ENCODE assay signal across 13 mouse cellular contexts in the genomic region with DNA sequence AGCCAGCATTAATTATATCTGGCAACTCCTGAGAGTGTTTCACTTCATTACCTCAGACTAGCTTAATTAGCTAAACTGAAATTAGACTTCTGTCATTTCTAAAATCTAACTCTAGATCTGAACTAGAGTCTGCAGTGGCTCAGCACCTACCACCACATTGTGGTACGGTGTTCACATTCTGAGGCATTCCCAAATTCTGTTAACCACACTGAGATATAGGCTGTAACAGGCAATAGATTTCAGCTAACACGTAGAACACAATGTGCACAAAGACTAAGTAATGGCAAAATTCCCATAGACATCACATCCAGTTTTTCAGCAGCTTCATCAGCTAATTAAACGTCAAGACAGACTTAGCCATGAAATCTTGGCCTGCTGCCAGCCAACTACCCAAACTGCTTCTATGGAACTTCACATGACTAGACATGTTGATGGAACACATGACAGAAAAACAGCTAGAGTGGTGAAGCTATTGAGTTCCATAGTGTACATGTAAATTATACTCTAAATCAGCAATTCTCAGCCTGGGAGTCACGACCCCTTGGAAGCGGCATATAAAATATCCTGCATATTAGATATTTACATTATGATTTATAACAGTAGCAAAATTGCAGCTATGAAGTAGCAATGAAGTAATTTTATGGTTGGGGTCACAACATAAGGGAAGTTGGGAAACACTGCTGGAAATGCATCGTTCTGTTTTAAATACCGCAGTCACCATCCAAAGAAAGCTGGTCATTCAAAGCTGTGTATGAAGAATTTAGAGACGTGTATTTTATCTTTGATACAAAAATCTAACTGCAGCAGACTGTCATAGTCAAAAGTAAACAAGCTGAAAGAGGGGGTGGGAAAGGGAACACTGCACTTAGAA.
DNase-seq lines count a peak whose midpoint lies in the region; ATAC-seq and TF ChIP-seq lines count a peak whose summit lies in the region.
"Had no signal": no experiment of that assay in that cellular context is flagged by ENCODE, and none has a peak within 500 bp of the region (broad histone marks: within the 10 kb centered on the region; RNA-seq: fewer than 3 reads in every experiment).

No protein-coding gene starts in this region.

- H3K27ac ChIP-seq in hindbrain, embryonic 15.5 days (replicated peaks): peak overlapping the region; percentile 46
- H3K27ac ChIP-seq in hindbrain, embryonic 11.5 days (ENCODE audit: low read depth, low read length): no peak overlapping the region
- H3K27ac ChIP-seq in midbrain, postnatal 0 days (ENCODE audit: low read depth, low read length): no peak overlapping the region
- no peak overlapping the region for H3K27ac ChIP-seq in midbrain, embryonic 10.5 days (replicated peaks)
- 0 out of 2 replicates have a peak overlapping the region, but pooled peaks have one; percentile 44 for H3K27ac ChIP-seq in embryonic facial prominence, embryonic 15.5 days (replicated peaks)
- H3K27ac ChIP-seq in limb, embryonic 15.5 days: 0 out of 2 replicates have a peak overlapping the region, but pooled peaks have one; percentile 27
- no peak overlapping the region for H3K27ac ChIP-seq in midbrain, embryonic 11.5 days (ENCODE audit: low read depth, low read length)
- H3K27ac ChIP-seq: liver, embryonic 14.5 days; neural tube, embryonic 12.5 days had no signal

- no peaks in the 10 kb centered on the region for H3K9me3 ChIP-seq in hindbrain, embryonic 15.5 days
- H3K9me3 ChIP-seq in hindbrain, embryonic 11.5 days (ENCODE audit: control insufficient read depth, low read length): no peaks in the 10 kb centered on the region
- H3K9me3 ChIP-seq in midbrain, postnatal 0 days (ENCODE audit: low read length): no peaks in the 10 kb centered on the region
- no peaks in the 10 kb centered on the region for H3K9me3 ChIP-seq in midbrain, embryonic 10.5 days (replicated peaks)
- H3K9me3 ChIP-seq in embryonic facial prominence, embryonic 15.5 days (replicated peaks): no peaks in the 10 kb centered on the region
- no peaks in the 10 kb centered on the region for H3K9me3 ChIP-seq in limb, embryonic 15.5 days
- H3K9me3 ChIP-seq in midbrain, embryonic 11.5 days (ENCODE audit: control insufficient read depth, low read length): no peaks in the 10 kb centered on the region
- H3K9me3 ChIP-seq: neural tube, embryonic 12.5 days had no signal

- H3K4me2 ChIP-seq in hindbrain, embryonic 15.5 days: no peak overlapping the region
- no peak overlapping the region for H3K4me2 ChIP-seq in hindbrain, embryonic 11.5 days (replicated peaks; ENCODE audit: low read depth, low read length)
- no peak overlapping the region for H3K4me2 ChIP-seq in midbrain, postnatal 0 days (ENCODE audit: low read depth, low read length, poor library complexity, severe bottlenecking)
- H3K4me2 ChIP-seq in embryonic facial prominence, embryonic 15.5 days (replicated peaks): no peak overlapping the region
- H3K4me2 ChIP-seq in limb, embryonic 15.5 days: no peak overlapping the region
- no peak overlapping the region for H3K4me2 ChIP-seq in midbrain, embryonic 11.5 days
- H3K4me2 ChIP-seq: neural tube, embryonic 12.5 days had no signal

- no peak for TF ChIP-seq CTCF in midbrain, postnatal 0 days (IDR thresholded peaks at IDR 0.05)

- H3K4me1 ChIP-seq in hindbrain, embryonic 15.5 days (replicated peaks): peaks cover 20% of the 10 kb centered on the region
- H3K4me1 ChIP-seq in hindbrain, embryonic 11.5 days (replicated peaks; ENCODE audit: control insufficient read depth, insufficient read depth, low read length): no peaks in the 10 kb centered on the region
- no peaks in the 10 kb centered on the region for H3K4me1 ChIP-seq in midbrain, postnatal 0 days (ENCODE audit: insufficient read depth, low read length)
- no peaks in the 10 kb centered on the region for H3K4me1 ChIP-seq in midbrain, embryonic 10.5 days
- 0 out of 2 replicates have a peak, but pooled peaks cover 3% of the 10 kb centered on the region for H3K4me1 ChIP-seq in embryonic facial prominence, embryonic 15.5 days
- H3K4me1 ChIP-seq in limb, embryonic 15.5 days: peaks cover 11% of the 10 kb centered on the region
- no peaks in the 10 kb centered on the region for H3K4me1 ChIP-seq in midbrain, embryonic 11.5 days (ENCODE audit: control insufficient read depth, insufficient read depth, low read length)

- ATAC-seq in hindbrain, embryonic 15.5 days (ENCODE audit: low FRiP score, low read depth): peak; percentile 52; the same call in 1 of the 2 replicates
- no peak for ATAC-seq in hindbrain, embryonic 11.5 days (ENCODE audit: low FRiP score)
- no peak for ATAC-seq in midbrain, postnatal 0 days (ENCODE audit: low FRiP score)
- ATAC-seq in embryonic facial prominence, embryonic 15.5 days (ENCODE audit: insufficient number of reproducible peaks, low FRiP score, low TSS enrichment, low read depth): no peak
- ATAC-seq in limb, embryonic 15.5 days (ENCODE audit: insufficient number of reproducible peaks, low FRiP score, low TSS enrichment, low read depth): no peak
- no peak for ATAC-seq in midbrain, embryonic 11.5 days (ENCODE audit: low FRiP score)
- ATAC-seq: intestine, embryonic 16.5 days had no signal

- DNase-seq in hindbrain, embryonic 11.5 days (ENCODE audit: low spot score): no peak
- DNase-seq in midbrain, postnatal 0 days (ENCODE audit: low spot score): peak; percentile 69
- no peak for DNase-seq in midbrain, embryonic 10.5 days (ENCODE audit: low spot score)
- DNase-seq in thymus, postnatal 0 days (ENCODE audit: low spot score): no peak
- no peak for DNase-seq in midbrain, embryonic 11.5 days (ENCODE audit: low spot score, missing footprints)
- DNase-seq: adrenal gland, postnatal 36 days; thymus, adult 18-20 months had no signal

- no peak overlapping the region for H3K9ac ChIP-seq in hindbrain, embryonic 15.5 days
- H3K9ac ChIP-seq in hindbrain, embryonic 11.5 days (ENCODE audit: low read depth, low read length): no peak overlapping the region
- no peak overlapping the region for H3K9ac ChIP-seq in midbrain, postnatal 0 days (replicated peaks; ENCODE audit: low read length, poor library complexity, severe bottlenecking)
- no peak overlapping the region for H3K9ac ChIP-seq in embryonic facial prominence, embryonic 15.5 days
- H3K9ac ChIP-seq in limb, embryonic 15.5 days: no peak overlapping the region
- no peak overlapping the region for H3K9ac ChIP-seq in midbrain, embryonic 11.5 days (ENCODE audit: low read length)
- H3K9ac ChIP-seq: liver, embryonic 14.5 days; neural tube, embryonic 12.5 days had no signal

- peaks cover 8% of the 10 kb centered on the region for H3K36me3 ChIP-seq in hindbrain, embryonic 15.5 days
- H3K36me3 ChIP-seq in hindbrain, embryonic 11.5 days (ENCODE audit: control insufficient read depth, insufficient read depth, low read length): no peaks in the 10 kb centered on the region
- peaks cover 4% of the 10 kb centered on the region; the same call in 1 of the 2 replicates for H3K36me3 ChIP-seq in midbrain, postnatal 0 days (ENCODE audit: insufficient read depth, low read length)
- peaks cover 26% of the 10 kb centered on the region for H3K36me3 ChIP-seq in midbrain, embryonic 10.5 days
- H3K36me3 ChIP-seq in embryonic facial prominence, embryonic 15.5 days: peaks cover 6% of the 10 kb centered on the region
- peaks cover 10% of the 10 kb centered on the region for H3K36me3 ChIP-seq in limb, embryonic 15.5 days
- no peaks in the 10 kb centered on the region; the same call in 1 of the 2 replicates for H3K36me3 ChIP-seq in midbrain, embryonic 11.5 days (ENCODE audit: control insufficient read depth, insufficient read depth, low read length)

- no peaks in the 10 kb centered on the region for H3K27me3 ChIP-seq in hindbrain, embryonic 15.5 days
- no peaks in the 10 kb centered on the region for H3K27me3 ChIP-seq in hindbrain, embryonic 11.5 days (ENCODE audit: control insufficient read depth, insufficient read depth, low read length)
- no peaks in the 10 kb centered on the region for H3K27me3 ChIP-seq in midbrain, postnatal 0 days (ENCODE audit: insufficient read depth, low read length)
- H3K27me3 ChIP-seq in midbrain, embryonic 10.5 days (ENCODE audit: low read depth, poor library complexity, severe bottlenecking): no peaks in the 10 kb centered on the region
- no peaks in the 10 kb centered on the region for H3K27me3 ChIP-seq in embryonic facial prominence, embryonic 15.5 days
- no peaks in the 10 kb centered on the region for H3K27me3 ChIP-seq in limb, embryonic 15.5 days
- no peaks in the 10 kb centered on the region for H3K27me3 ChIP-seq in midbrain, embryonic 11.5 days (ENCODE audit: control insufficient read depth, insufficient read depth, low read length)
- H3K27me3 ChIP-seq: neural tube, embryonic 12.5 days had no signal

- H3K4me3 ChIP-seq in hindbrain, embryonic 15.5 days: no peak overlapping the region
- no peak overlapping the region for H3K4me3 ChIP-seq in hindbrain, embryonic 11.5 days (ENCODE audit: low read depth, low read length)
- H3K4me3 ChIP-seq in midbrain, postnatal 0 days (ENCODE audit: low read depth, low read length): no peak overlapping the region
- H3K4me3 ChIP-seq in midbrain, embryonic 10.5 days: no peak overlapping the region
- H3K4me3 ChIP-seq in embryonic facial prominence, embryonic 15.5 days (replicated peaks): no peak overlapping the region
- no peak overlapping the region for H3K4me3 ChIP-seq in limb, embryonic 15.5 days
- H3K4me3 ChIP-seq in midbrain, embryonic 11.5 days (ENCODE audit: low read depth, low read length): no peak overlapping the region
- H3K4me3 ChIP-seq: neural tube, embryonic 12.5 days had no signal

- WGBS in hindbrain, embryonic 15.5 days: 66% methylated on average over 8 of the region's 8 CpGs
- 88% methylated on average over 8 of the region's 8 CpGs for WGBS in hindbrain, embryonic 11.5 days
- 73% methylated on average over 8 of the region's 8 CpGs for WGBS in midbrain, postnatal 0 days
- 95% methylated on average over 8 of the region's 8 CpGs for WGBS in midbrain, embryonic 10.5 days
- 55% methylated on average over 8 of the region's 8 CpGs for WGBS in embryonic facial prominence, embryonic 15.5 days
- 62% methylated on average over 8 of the region's 8 CpGs for WGBS in limb, embryonic 15.5 days
- WGBS in midbrain, embryonic 11.5 days: 93% methylated on average over 8 of the region's 8 CpGs

Comparison
In these comparisons a context has a peak if more than half of its experiments do, and no peak if none do; other contexts are left out.
1. H3K27ac ChIP-seq: peak in hindbrain, embryonic 15.5 days (single experiment), embryonic facial prominence, embryonic 15.5 days (single experiment) and limb, embryonic 15.5 days (single experiment); none in hindbrain, embryonic 11.5 days (single experiment), midbrain, postnatal 0 days (single experiment), midbrain, embryonic 10.5 days (single experiment) and midbrain, embryonic 11.5 days (single experiment).